Mouse (Mus musculus): ENCODE data around the gene Myo10. TPM values are rescaled to one million over a fixed set of nuclear protein-coding genes. Genes with fewer than 3 reads are reported as not detected.

Myo10 gene
- polyA plus RNA-seq, 1 experiment from 2014 or later: 23.9 TPM

- H3K27me3 ChIP-seq (replicated peaks): no peaks in the 10 kb centered on the region
- H3K27ac ChIP-seq: peak overlapping the region; percentile 52; the same call in 1 of the 2 replicates
- ATAC-seq: peak; percentile 59
- H3K9me3 ChIP-seq: no peaks in the 10 kb centered on the region
- WGBS: 9% methylated on average over 20 of the region's 20 CpGs
- peak overlapping the region; percentile 90 for H3K4me3 ChIP-seq (replicated peaks)
- peak overlapping the region; percentile 75 for H3K4me2 ChIP-seq (replicated peaks)
- H3K4me1 ChIP-seq (replicated peaks): peaks cover 10% of the 10 kb centered on the region
- H3K9ac ChIP-seq: peak overlapping the region; percentile 36; the same call in 1 of the 2 replicates
- no peaks in the 10 kb centered on the region for H3K36me3 ChIP-seq
Measured at GRCm38 (mm10) chr15:25621351-25622199, 750 bp upstream of the Myo10 start.

GRCm38 (mm10) chr15:25622867-25623471 lies 644 bp downstream of the Myo10 start:
- peaks cover 12% of the 10 kb centered on the region for H3K4me1 ChIP-seq (replicated peaks)
- peak overlapping the region; percentile 90 for H3K4me3 ChIP-seq (replicated peaks)
- WGBS: under 1% methylated on average over 56 of the region's 61 CpGs
- no peaks in the 10 kb centered on the region for H3K9me3 ChIP-seq
- H3K36me3 ChIP-seq: no peaks in the 10 kb centered on the region
- H3K4me2 ChIP-seq (replicated peaks): peak overlapping the region; percentile 75
- H3K9ac ChIP-seq: peak overlapping the region; percentile 82
- H3K27me3 ChIP-seq (replicated peaks): no peaks in the 10 kb centered on the region
- ATAC-seq: peak; percentile 42
- peak overlapping the region; percentile 94 for H3K27ac ChIP-seq

GRCm38 (mm10) chr15:25623556-25624180 lies 1.3 kb downstream of the Myo10 start:
- Histone ChIP-seq H3K36me3 (no peaks in the 10 kb centered on the region), H3K4me3 (replicated peaks) (peak overlapping the region; percentile 90), H3K4me1 (replicated peaks) (peaks cover 12% of the 10 kb centered on the region), H3K27me3 (replicated peaks) (no peaks in the 10 kb centered on the region), H3K9ac (peak overlapping the region; percentile 82), H3K27ac (peak overlapping the region; percentile 94), H3K4me2 (replicated peaks) (peak overlapping the region; percentile 75), H3K9me3 (no peaks in the 10 kb centered on the region)
- ATAC-seq: no peak
- 4% methylated on average over 9 of the region's 9 CpGs for WGBS

- Histone ChIP-seq H3K4me3 (replicated peaks) (peak overlapping the region; percentile 90; the same call in 1 of the 2 replicates), H3K4me1 (replicated peaks) (peaks cover 12% of the 10 kb centered on the region)
- 41% methylated on average over 3 of the region's 3 CpGs for WGBS
Measured at GRCm38 (mm10) chr15:25624263-25624662, 1.9 kb downstream of the Myo10 start.

GRCm38 (mm10) chr15:25625471-25625870 lies 3.1 kb downstream of the Myo10 start:
- no peak for ATAC-seq
- peaks cover 13% of the 10 kb centered on the region for H3K4me1 ChIP-seq (replicated peaks)
- H3K4me2 ChIP-seq (replicated peaks): peak overlapping the region; percentile 33; the same call in 1 of the 2 replicates
- H3K4me3 ChIP-seq (replicated peaks): no peak overlapping the region
- WGBS: 60% methylated on average over 4 of the region's 4 CpGs
- no peaks in the 10 kb centered on the region for H3K36me3 ChIP-seq
- no peaks in the 10 kb centered on the region for H3K9me3 ChIP-seq
- H3K9ac ChIP-seq: peak overlapping the region; percentile 17; the same call in 1 of the 2 replicates
- H3K27me3 ChIP-seq (replicated peaks): no peaks in the 10 kb centered on the region
- peak overlapping the region; percentile 14; the same call in 1 of the 2 replicates for H3K27ac ChIP-seq

More at GRCm38 (mm10) chr15:25624263-25624662, 1.9 kb downstream of the Myo10 start:
- Histone ChIP-seq H3K4me2 (replicated peaks) (peak overlapping the region; percentile 75), H3K27me3 (replicated peaks) (no peaks in the 10 kb centered on the region), H3K27ac (no peak overlapping the region), H3K9me3 (no peaks in the 10 kb centered on the region), H3K9ac (no peak overlapping the region), H3K36me3 (no peaks in the 10 kb centered on the region)
- ATAC-seq: no peak

GRCm38 (mm10) chr15:25627012-25627411 lies 4.7 kb downstream of the Myo10 start:
- Histone ChIP-seq H3K9ac (no peak overlapping the region), H3K9me3 (no peaks in the 10 kb centered on the region), H3K36me3 (no peaks in the 10 kb centered on the region), H3K4me1 (replicated peaks) (peaks cover 20% of the 10 kb centered on the region), H3K4me2 (replicated peaks) (no peak overlapping the region), H3K4me3 (replicated peaks) (no peak overlapping the region), H3K27ac (0 out of 2 replicates have a peak overlapping the region, but pooled peaks have one; percentile 1), H3K27me3 (replicated peaks) (no peaks in the 10 kb centered on the region)
- ATAC-seq: no peak
- WGBS: 58% methylated on average over 7 of the region's 7 CpGs

- peaks cover 26% of the 10 kb centered on the region for H3K4me1 ChIP-seq (replicated peaks)
- WGBS: 91% methylated on average over 2 of the region's 2 CpGs
Measured at GRCm38 (mm10) chr15:25628251-25628650, 5.9 kb downstream of the Myo10 start.

GRCm38 (mm10) chr15:25630716-25631115 lies 8.4 kb downstream of the Myo10 start:
- Histone ChIP-seq H3K36me3 (no peaks in the 10 kb centered on the region), H3K4me1 (replicated peaks) (peaks cover 22% of the 10 kb centered on the region; the same call in 1 of the 2 replicates), H3K27me3 (replicated peaks) (no peaks in the 10 kb centered on the region), H3K4me3 (replicated peaks) (no peak overlapping the region), H3K9me3 (no peaks in the 10 kb centered on the region), H3K9ac (no peak overlapping the region), H3K4me2 (replicated peaks) (no peak overlapping the region), H3K27ac (no peak overlapping the region)
- WGBS: 64% methylated on average over 9 of the region's 9 CpGs
- no peak for ATAC-seq

More at GRCm38 (mm10) chr15:25628251-25628650, 5.9 kb downstream of the Myo10 start:
- no peaks in the 10 kb centered on the region for H3K36me3 ChIP-seq
- no peaks in the 10 kb centered on the region for H3K27me3 ChIP-seq (replicated peaks)
- no peaks in the 10 kb centered on the region for H3K9me3 ChIP-seq
- H3K4me3 ChIP-seq (replicated peaks): no peak overlapping the region
- H3K9ac ChIP-seq: no peak overlapping the region
- H3K4me2 ChIP-seq (replicated peaks): no peak overlapping the region
- no peak for ATAC-seq
- no peak overlapping the region for H3K27ac ChIP-seq

- peak; percentile 44; the same call in 1 of the 2 replicates for ATAC-seq
- Histone ChIP-seq H3K9me3 (no peaks in the 10 kb centered on the region), H3K4me3 (replicated peaks) (no peak overlapping the region), H3K4me2 (replicated peaks) (no peak overlapping the region), H3K27me3 (replicated peaks) (no peaks in the 10 kb centered on the region), H3K9ac (no peak overlapping the region), H3K36me3 (no peaks in the 10 kb centered on the region), H3K4me1 (replicated peaks) (peaks cover 22% of the 10 kb centered on the region; the same call in 1 of the 2 replicates), H3K27ac (no peak overlapping the region)
- 71% methylated on average over 6 of the region's 6 CpGs for WGBS
Measured at GRCm38 (mm10) chr15:25631332-25631731, 9.0 kb downstream of the Myo10 start.

- no peak overlapping the region for H3K9ac ChIP-seq
- H3K9me3 ChIP-seq: no peaks in the 10 kb centered on the region
- WGBS: 64% methylated on average over 11 of the region's 11 CpGs
- H3K27ac ChIP-seq: peak overlapping the region; percentile 29
- peak; percentile 29; the same call in 1 of the 2 replicates for ATAC-seq
- no peak overlapping the region for H3K4me3 ChIP-seq (replicated peaks)
- peaks cover 29% of the 10 kb centered on the region for H3K4me1 ChIP-seq (replicated peaks)
- H3K27me3 ChIP-seq (replicated peaks): no peaks in the 10 kb centered on the region
- peak overlapping the region; percentile 10; the same call in 1 of the 2 replicates for H3K4me2 ChIP-seq (replicated peaks)
- H3K36me3 ChIP-seq: no peaks in the 10 kb centered on the region
Measured at GRCm38 (mm10) chr15:25632902-25633301, 10.6 kb downstream of the Myo10 start.

GRCm38 (mm10) chr15:25633674-25634340 lies 11.5 kb downstream of the Myo10 start:
- ATAC-seq: no peak
- Histone ChIP-seq H3K4me1 (replicated peaks) (peaks cover 30% of the 10 kb centered on the region), H3K27me3 (replicated peaks) (no peaks in the 10 kb centered on the region), H3K4me3 (replicated peaks) (no peak overlapping the region), H3K36me3 (no peaks in the 10 kb centered on the region), H3K27ac (no peak overlapping the region), H3K9ac (no peak overlapping the region), H3K9me3 (no peaks in the 10 kb centered on the region), H3K4me2 (replicated peaks) (no peak overlapping the region)
- WGBS: 83% methylated on average over 13 of the region's 13 CpGs

Measured in intestine, embryonic 15.5 days (tissue).